Mouse (Mus musculus): ENCODE data around the gene Car11. TPM values are rescaled to one million over a fixed set of nuclear protein-coding genes. Genes with fewer than 3 reads are reported as not detected.
A peak's percentile ranks its signal among the peaks of the same experiment; 100 is the strongest.

The Car11 gene
- polyA plus RNA-seq, 2 experiments from 2014 or later = 0.51 TPM; not detected in 1

GRCm38 (mm10) chr7:45711316-45712021 is 11.8 kb downstream of the Car11 start:
- ATAC-seq = no peak

- ATAC-seq = no peak
Observed at GRCm38 (mm10) chr7:45712022-45712757, 12.5 kb downstream of the Car11 start.

- no peak for ATAC-seq
Observed at GRCm38 (mm10) chr7:45713396-45713795, 13.8 kb downstream of the Car11 start.

GRCm38 (mm10) chr7:45713881-45714520 is 14.4 kb downstream of the Car11 start:
- no peak for ATAC-seq

DNA sequence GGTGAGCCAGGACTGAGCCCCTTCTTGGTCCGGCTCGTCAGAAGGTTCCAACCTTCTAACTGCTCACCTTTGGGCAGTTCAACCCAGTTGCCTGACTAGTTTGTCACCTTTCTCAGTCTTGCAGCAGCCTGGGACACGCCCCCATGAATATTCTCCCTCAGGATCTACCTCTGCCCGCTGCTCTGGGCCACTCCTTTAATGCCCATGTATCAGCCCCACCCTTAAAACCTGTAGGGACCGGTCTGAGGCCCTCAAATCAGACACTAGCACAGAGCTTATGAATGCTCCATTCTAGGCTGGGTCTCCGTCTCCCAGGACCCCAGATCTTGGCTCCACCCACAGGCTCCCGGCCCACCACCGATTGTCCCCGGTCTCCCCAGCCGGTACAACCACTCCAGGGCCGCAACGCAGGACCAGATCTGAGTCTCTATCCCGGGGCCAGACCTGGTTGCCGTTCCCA is 15.0 kb downstream of the Car11 start:
- ATAC-seq = peak; percentile 3

GRCm38 (mm10) chr7:45715090-45715708 is 15.6 kb downstream of the Car11 start, which contains the start of gene Rpl18:
TSS of gene Rpl18 (plus strand) at chr7:45715457.
- ATAC-seq = peak; percentile 89

DNA sequence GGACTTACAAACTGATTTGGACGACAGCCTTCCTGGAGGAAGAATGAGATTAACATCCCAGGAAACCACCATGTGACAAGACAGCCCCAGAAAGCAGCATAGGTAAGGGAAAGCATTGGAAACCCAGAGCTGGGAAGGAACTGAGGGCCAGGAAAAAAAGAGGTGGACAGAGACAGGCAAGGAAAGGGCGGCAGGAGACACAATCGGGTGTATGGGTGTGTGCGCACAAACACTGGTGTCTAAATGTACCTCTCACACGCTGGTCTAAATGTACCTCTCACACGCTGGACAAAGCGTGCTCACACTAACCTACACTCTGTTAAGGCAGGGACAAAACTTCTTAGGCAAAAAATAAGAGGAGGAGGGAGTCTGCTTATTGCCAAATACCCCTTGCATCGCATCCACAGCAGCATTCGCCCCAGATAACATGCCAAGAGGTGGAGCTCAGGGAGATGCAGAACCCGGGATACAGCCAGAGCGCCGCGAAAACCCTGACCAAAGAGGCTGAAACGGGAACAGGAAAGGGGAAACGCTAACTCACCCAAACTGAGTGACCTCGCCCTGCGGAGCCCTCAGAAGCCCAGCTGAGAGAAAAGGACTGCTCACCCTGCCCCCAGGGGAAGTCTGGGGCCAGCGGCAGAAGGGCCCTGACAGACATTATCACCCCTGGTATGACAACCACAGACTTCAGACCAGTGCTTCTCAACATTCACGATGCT is 16.3 kb downstream of the Car11 start:
- no peak for ATAC-seq

- no peak for ATAC-seq
Observed at GRCm38 (mm10) chr7:45716460-45716857, 16.8 kb downstream of the Car11 start.

GRCm38 (mm10) chr7:45716952-45717917 is 17.6 kb downstream of the Car11 start:
- ATAC-seq = no peak

- peak; percentile 68 for ATAC-seq
Observed at GRCm38 (mm10) chr7:45717918-45718297, 18.3 kb downstream of the Car11 start, which contains the start of gene Sphk2. TSS of gene Sphk2 (minus strand) at chr7:45718002.

DNA sequence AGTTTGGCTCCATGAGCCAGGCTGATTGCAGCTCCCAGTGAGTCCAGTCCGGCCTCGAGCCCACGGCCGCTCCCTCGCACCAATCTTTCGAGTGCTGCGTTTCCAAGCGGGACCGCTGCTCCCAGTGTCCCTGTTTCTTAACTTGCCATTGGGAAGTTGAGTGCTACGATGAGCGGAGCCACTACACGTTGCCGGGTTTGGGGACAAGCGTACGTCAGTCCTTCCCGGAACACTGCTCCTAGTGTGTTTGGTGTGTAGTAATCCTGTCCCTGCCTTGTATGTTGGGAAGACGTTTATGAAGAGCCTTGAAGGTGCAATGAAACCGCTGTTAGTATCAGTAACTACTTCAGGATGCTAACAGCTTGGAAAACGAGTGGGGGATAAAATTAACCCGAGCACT is 18.7 kb downstream of the Car11 start:
- no peak for ATAC-seq

- no peak for ATAC-seq
Observed at GRCm38 (mm10) chr7:45719180-45719579, 19.5 kb downstream of the Car11 start.

GRCm38 (mm10) chr7:45719738-45720412 is 20.2 kb downstream of the Car11 start:
- ATAC-seq = no peak

DNA sequence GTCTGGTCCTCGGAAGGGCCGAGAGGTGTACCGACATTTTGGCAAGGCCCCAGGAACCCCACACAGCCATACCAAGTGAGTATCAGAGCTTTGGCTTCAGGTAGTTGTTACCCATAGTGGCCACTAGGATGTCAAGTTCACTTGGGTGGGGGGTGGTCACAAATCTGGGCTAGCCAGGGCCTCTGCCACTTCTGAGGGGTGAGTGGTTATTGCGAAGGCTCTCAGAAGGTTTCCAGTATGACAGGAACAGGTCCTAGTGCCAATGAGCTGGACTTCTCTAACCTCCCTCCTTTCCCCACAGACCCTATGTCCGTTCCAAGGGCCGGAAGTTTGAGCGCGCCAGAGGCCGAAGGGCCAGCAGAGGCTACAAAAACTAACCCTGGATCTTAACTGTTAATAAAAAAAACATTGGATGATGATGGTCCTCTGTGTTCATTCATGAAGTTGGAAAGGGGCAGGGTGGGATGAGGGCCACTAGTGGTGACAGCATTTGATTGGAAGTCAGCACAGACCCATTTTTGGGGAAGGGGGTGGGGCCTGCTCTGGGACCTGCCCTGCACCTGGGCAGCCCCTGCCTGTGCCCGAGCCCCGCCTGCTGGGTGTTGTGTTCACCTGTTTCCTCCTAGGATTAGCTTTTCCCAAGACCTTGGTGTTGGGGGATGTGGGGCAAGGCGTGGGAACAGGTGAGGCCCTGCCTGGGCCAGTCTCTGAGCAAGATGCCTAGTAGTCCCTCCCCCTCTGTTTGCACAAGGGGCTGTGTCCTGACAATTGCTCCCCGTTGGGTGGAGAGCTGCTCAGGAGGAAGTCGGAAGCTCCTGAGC is 21.0 kb downstream of the Car11 start, which contains the start of gene Fam83e:
Gene Fam83e (plus strand): TSS at position 800 of the 821 bp plus-strand sequence.
- no peak for ATAC-seq

DNA sequence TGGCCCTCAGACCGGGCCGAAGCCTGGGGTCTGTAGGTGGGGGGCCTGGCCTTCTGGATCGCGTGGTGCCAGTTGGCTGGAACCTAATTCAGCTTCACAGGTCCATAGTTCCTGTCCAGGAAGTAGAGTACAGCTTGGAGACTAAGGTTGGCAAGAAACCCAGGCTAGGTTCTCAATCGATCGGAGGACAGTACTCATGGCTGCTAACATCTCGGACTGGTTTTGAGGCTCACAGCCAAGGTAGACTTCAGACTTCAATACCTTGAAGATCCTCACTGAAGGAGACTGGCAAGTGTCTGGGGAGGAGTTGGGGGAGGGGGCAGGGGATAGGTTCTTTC is 21.6 kb downstream of the Car11 start:
- ATAC-seq = no peak

- ATAC-seq = no peak
Observed at GRCm38 (mm10) chr7:45721642-45722347, 22.2 kb downstream of the Car11 start.

DNA sequence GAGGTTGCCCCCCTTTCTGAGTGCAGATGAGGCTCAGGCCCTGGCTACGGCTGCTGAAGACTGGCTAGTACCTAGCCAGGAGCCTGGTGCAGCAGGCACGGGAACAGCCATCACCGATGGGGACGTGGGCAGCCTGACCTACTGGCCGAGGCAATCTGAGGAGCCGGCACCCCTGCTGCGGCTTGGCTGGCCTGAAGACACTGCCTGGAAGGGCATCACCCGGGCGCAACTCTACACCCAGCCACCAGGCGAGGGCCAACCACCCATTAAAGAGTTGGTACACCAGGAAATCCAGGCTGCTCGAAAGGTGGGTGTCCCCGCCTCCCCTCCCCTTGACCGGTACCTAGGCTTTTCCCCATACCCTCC is 22.7 kb downstream of the Car11 start:
- ATAC-seq = no peak

GRCm38 (mm10) chr7:45723301-45723700 is 23.7 kb downstream of the Car11 start:
- no peak for ATAC-seq

DNA sequence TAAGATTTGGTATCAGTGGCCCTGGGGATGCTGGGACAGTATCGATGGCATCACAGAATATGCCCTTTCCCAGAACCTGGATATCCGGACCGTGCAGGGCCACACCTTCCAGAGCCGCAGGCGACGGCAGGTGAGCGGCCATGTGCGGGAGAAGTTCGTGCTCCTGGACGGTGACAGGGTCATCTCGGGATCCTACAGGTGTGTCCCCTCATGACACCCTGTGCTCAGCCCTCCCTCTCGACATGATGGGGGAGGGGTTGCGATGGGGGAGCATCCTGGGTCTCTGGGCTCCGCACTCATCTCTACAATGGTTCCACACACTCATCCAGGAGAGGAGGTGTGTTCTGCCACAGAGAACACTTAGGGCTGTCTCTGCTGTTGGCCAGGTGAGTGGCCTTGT is 24.1 kb downstream of the Car11 start:
- no peak for ATAC-seq
